Mouse (Mus musculus): ENCODE measurements around the gene Kremen1.

The Kremen1 gene

GRCm38 (mm10) chr11:5172861-5173260 lies 88.5 kb downstream of the Kremen1 start:
- no peak for DNase-seq (ENCODE audit: low read depth, low spot score)

- no peak for DNase-seq (ENCODE audit: low read depth, low spot score)
These were observed 94.0 kb downstream of the Kremen1 start for GRCm38 (mm10) chr11:5167311-5167710.

GRCm38 (mm10) chr11:5165471-5165916 lies 95.9 kb downstream of the Kremen1 start:
- no peak for DNase-seq (ENCODE audit: low read depth, low spot score)

- DNase-seq (ENCODE audit: low read depth, low spot score), result no peak
These were observed 97.0 kb downstream of the Kremen1 start for GRCm38 (mm10) chr11:5164310-5164709.

- no peak for DNase-seq (ENCODE audit: low read depth, low spot score)
These were observed 97.9 kb downstream of the Kremen1 start for GRCm38 (mm10) chr11:5163421-5163820.

- no peak for DNase-seq (ENCODE audit: low read depth, low spot score)
These were observed 100.5 kb downstream of the Kremen1 start for GRCm38 (mm10) chr11:5160722-5161485.

GRCm38 (mm10) chr11:5158056-5158455 lies 103.3 kb downstream of the Kremen1 start:
- no peak for DNase-seq (ENCODE audit: low read depth, low spot score)

GRCm38 (mm10) chr11:5154961-5155805 lies 106.2 kb downstream of the Kremen1 start:
- no peak for DNase-seq (ENCODE audit: low read depth, low spot score)

- DNase-seq (ENCODE audit: low read depth, low spot score), result no peak
These were observed 109.5 kb downstream of the Kremen1 start, which contains the start of gene Emid1 for GRCm38 (mm10) chr11:5151680-5152337. Gene Emid1 (minus strand): TSS chr11:5152257.

GRCm38 (mm10) chr11:5151247-5151630 lies 110.1 kb downstream of the Kremen1 start:
- DNase-seq (ENCODE audit: low read depth, low spot score), result no peak

- no peak for DNase-seq (ENCODE audit: low read depth, low spot score)
These were observed 110.7 kb downstream of the Kremen1 start for GRCm38 (mm10) chr11:5150416-5151246.

GRCm38 (mm10) chr11:5149955-5150354 lies 111.4 kb downstream of the Kremen1 start:
- no peak for DNase-seq (ENCODE audit: low read depth, low spot score)

- no peak for DNase-seq (ENCODE audit: low read depth, low spot score)
These were observed 112.1 kb downstream of the Kremen1 start for GRCm38 (mm10) chr11:5149249-5149648.

- DNase-seq (ENCODE audit: low read depth, low spot score), result no peak
These were observed 115.8 kb downstream of the Kremen1 start for GRCm38 (mm10) chr11:5145600-5145999.

GRCm38 (mm10) chr11:5141965-5142364 lies 119.4 kb downstream of the Kremen1 start:
- no peak for DNase-seq (ENCODE audit: low read depth, low spot score)
